Mouse (Mus musculus) lung, postnatal 25 days (tissue): ENCODE measurements around the gene Cyp2r1.
A peak's percentile ranks its signal among the peaks of the same experiment; 100 is the strongest.
"Not testable (repeated sequence)": the region's sequence is repeated elsewhere in the genome, so short reads cannot be mapped to it uniquely, and the experiment has no call there.

Experiments
- DNase-seq: peaks from one replicate; pipeline ENCODE4 v3.0.0; 2022; ENCODE audit warnings: low spot score

Cyp2r1 gene

GRCm38 (mm10) chr7:114562531-114563241 lies at the start of gene Cyp2r1:
Gene Cyp2r1, minus strand, starts transcription at chr7:114562972.
- DNase-seq: peak; percentile 91

GRCm38 (mm10) chr7:114594391-114594790 lies 31.6 kb upstream of the Cyp2r1 start:
- not testable (repeated sequence) for DNase-seq

GRCm38 (mm10) chr7:114582441-114582840 lies 19.7 kb upstream of the Cyp2r1 start:
- no peak for DNase-seq

GRCm38 (mm10) chr7:114581200-114581599 lies 18.4 kb upstream of the Cyp2r1 start:
- no peak for DNase-seq

- peak; percentile 35 for DNase-seq
Measured at GRCm38 (mm10) chr7:114580426-114580825, 17.7 kb upstream of the Cyp2r1 start.

- DNase-seq: no peak
Measured at GRCm38 (mm10) chr7:114577665-114578064, 14.9 kb upstream of the Cyp2r1 start.

- DNase-seq: no peak
Measured at GRCm38 (mm10) chr7:114576931-114577330, 14.2 kb upstream of the Cyp2r1 start.

GRCm38 (mm10) chr7:114573866-114574265 lies 11.1 kb upstream of the Cyp2r1 start:
- not testable (repeated sequence) for DNase-seq

- peak; percentile 39 for DNase-seq
Measured at GRCm38 (mm10) chr7:114536179-114536578, 26.6 kb downstream of the Cyp2r1 start.

GRCm38 (mm10) chr7:114526245-114526644 lies 36.5 kb downstream of the Cyp2r1 start:
- DNase-seq: peak; percentile 3

GRCm38 (mm10) chr7:114520122-114520521 lies 42.6 kb downstream of the Cyp2r1 start:
- no peak for DNase-seq

- DNase-seq: no peak
Measured at GRCm38 (mm10) chr7:114508879-114509278, 53.9 kb downstream of the Cyp2r1 start.
